Mouse (Mus musculus) left cerebral cortex, postnatal 14 days (tissue): ENCODE measurements around the gene Ugt8a. TPM values are rescaled to one million over a fixed set of nuclear protein-coding genes. Genes with fewer than 3 reads are reported as not detected.

Experiments used
- DNase-seq, 2 experiments: peaks; one replicate each; pipeline ENCODE4 v3.0.0; 2021 to 2022; ENCODE audit warnings: low spot score in 2 of 2, mixed read lengths in 1 of 2
- intact Hi-C: fragments of 180-260 bp; cut with DNase I; formaldehyde crosslinking; loops from one replicate; pipeline ENCODE4 v1.15.1; 2025
- total RNA-seq, 2 experiments: library from RNA; stranded (reverse); gene quantifications; 2 replicates each; pipeline ENCODE4 v1.2.3; 2021

Ugt8a gene
- total RNA-seq, 2 experiments from 2014 or later: 35.7 to 53.7 TPM

- DNase-seq: no peak
- intact Hi-C loops: no loop called here
Measured at GRCm38 (mm10) chr3:125883009-125883408, 55.4 kb downstream of the Ugt8a start.

DNA sequence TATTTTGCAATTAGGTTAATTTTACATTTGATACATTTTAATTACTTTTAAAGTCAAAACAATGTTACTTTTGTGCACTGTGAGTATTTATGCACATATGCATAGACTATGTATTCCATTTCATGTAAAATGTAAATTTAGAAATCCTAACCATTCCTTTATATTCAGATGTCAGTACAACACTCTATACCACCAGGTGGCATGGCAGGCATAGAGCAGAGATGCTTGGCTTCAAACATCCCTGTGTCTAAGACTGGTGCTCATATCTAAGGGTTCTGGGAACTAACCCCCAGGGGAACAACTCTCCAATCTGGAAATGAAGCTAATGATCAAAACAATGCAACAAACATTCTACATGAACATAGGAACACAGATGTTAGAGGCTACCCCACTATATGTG, 56.6 kb downstream of the Ugt8a start:
- DNase-seq: no peak
- intact Hi-C loops: no loop called here

DNA sequence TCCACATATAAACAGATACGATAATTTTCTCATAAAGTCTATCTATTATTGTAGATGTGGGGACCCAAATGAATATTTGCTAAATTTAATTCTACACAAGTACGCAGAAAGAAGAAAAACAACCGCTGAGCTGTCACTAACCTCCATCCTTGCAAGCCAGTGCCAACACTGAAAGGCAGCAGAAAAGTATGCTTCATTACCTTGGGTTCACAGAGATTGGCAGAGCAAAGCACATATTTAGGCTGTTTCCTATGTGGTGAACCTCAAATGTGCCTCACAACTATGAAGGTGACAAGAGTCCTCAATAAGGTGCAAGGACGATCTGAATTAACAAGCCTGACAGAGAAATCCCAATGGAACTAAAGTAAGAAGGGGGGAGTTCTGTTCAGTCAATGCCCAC, 64.0 kb downstream of the Ugt8a start:
- no peak for DNase-seq
- intact Hi-C loops: no loop called here

GRCm38 (mm10) chr3:125869873-125870272, 68.5 kb downstream of the Ugt8a start:
- DNase-seq: no peak
- intact Hi-C loops: no loop called here

GRCm38 (mm10) chr3:125861601-125862000, 76.8 kb downstream of the Ugt8a start:
- DNase-seq: peak; percentile 13
- intact Hi-C loops: no loop called here

- DNase-seq: peak; percentile 52 to 57
- intact Hi-C loops: loop anchor here (5.0 kb wide), 1 partner anchor 553 kb away; no protein-coding TSS in a partner anchor
Measured at GRCm38 (mm10) chr3:125849163-125849872, 89.1 kb downstream of the Ugt8a start.

GRCm38 (mm10) chr3:125828051-125828450, 110.4 kb downstream of the Ugt8a start:
- intact Hi-C loops: no loop called here
- no peak for DNase-seq

DNA sequence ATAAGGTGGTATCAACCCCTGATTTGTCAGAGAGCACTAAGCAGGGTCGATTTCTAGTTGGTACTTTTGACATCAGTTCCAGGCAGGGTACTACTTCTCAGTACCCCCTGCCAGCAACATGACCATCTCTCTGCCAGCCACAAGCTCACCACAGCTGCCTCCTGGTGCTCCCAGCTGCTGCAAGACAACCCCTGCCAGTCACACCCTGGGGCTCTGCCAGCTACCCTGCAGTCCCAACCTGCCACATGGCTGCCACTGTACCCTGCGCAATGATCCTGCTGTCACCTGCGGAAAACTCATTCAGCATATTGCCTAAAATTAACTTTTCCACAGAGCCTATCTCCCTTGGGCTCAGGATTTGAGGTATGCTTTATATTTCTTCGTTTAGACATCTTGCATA, 111.2 kb downstream of the Ugt8a start:
- DNase-seq: no peak
- intact Hi-C loops: no loop called here

DNA sequence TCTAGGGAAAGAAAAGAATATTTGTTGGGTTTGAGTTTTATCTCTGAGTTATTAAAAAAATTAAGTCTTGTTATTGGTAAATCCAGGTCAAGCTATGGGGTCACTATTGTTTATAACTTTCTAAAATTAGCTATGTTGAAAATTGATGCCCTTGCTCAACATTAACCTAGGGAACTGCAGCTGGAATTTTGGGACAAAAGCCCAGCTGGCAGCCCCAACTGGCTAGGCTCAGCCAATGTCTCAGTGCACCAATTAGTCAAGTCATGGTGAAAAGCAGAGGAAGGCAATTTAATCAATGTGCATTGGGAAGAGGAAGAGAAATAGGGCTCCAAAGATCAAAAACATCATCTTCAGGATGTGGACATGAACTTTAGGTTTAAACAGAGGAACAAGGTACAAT, 118.7 kb downstream of the Ugt8a start:
- intact Hi-C loops: no loop called here
- DNase-seq: no peak
